Mouse (Mus musculus) kidney, postnatal 0 days (tissue): ENCODE data around the gene Klhdc8a. TPM values are rescaled to one million over a fixed set of nuclear protein-coding genes. Genes with fewer than 3 reads are reported as not detected.
"Not testable (repeated sequence)": the region's sequence is repeated elsewhere in the genome, so short reads cannot be mapped to it uniquely, and the experiment has no call there.

Experiments used
- ATAC-seq: fragments of 200-750 bp; cut with Nextera tagmentation; replicated peaks from 2 replicates; pipeline ENCODE4 v1.8.0; 2017; ENCODE audit warnings: low read depth, moderate number of reproducible peaks, moderate TSS enrichment, moderate library complexity; ENCODE audit not compliant: low FRiP score
- DNase-seq: peaks from one replicate; pipeline ENCODE4 v3.0.0-alpha.2; 2016; ENCODE audit warnings: low spot score
- H3K27ac ChIP-seq: fragments of 300-500 bp; sonication (generic); 2 replicates; pipeline ENCODE4 v1.5.1; 2014; ENCODE audit warnings: mild to moderate bottlenecking
- H3K27me3 ChIP-seq: fragments of 300-500 bp; sonication (generic); 2 replicates; pipeline ENCODE4 v1.6.1; 2014; ENCODE audit warnings: low read length, mixed read lengths; ENCODE audit not compliant: insufficient read depth
- H3K36me3 ChIP-seq: fragments of 300-500 bp; sonication (generic); 2 replicates; pipeline ENCODE4 v1.6.1; 2014; ENCODE audit warnings: low read length, mixed read lengths; ENCODE audit not compliant: insufficient read depth
- H3K4me1 ChIP-seq: fragments of 300-500 bp; sonication (generic); replicated peaks from 2 replicates; pipeline ENCODE4 v1.6.1; 2014; ENCODE audit warnings: antibody characterized with exemption, low read length, mixed read lengths; ENCODE audit not compliant: insufficient read depth
- H3K4me2 ChIP-seq: fragments of 300-500 bp; sonication (generic); 2 replicates; pipeline ENCODE4 v1.6.1; 2014; ENCODE audit warnings: mild to moderate bottlenecking, low read length, moderate library complexity, mixed read lengths
- H3K4me3 ChIP-seq: fragments of 300-500 bp; sonication (generic); replicated peaks from 2 replicates; pipeline ENCODE4 v1.5.1; 2014; ENCODE audit warnings: low read depth, low read length
- H3K9ac ChIP-seq: fragments of 300-500 bp; sonication (generic); 2 replicates; pipeline ENCODE4 v1.6.1; 2014; ENCODE audit warnings: low read depth, low read length
- H3K9me3 ChIP-seq: fragments of 300-500 bp; sonication (generic); replicated peaks from 2 replicates; pipeline ENCODE4 v1.6.1; 2016; ENCODE audit warnings: low read length, inconsistent platforms, mixed read lengths
- CTCF ChIP-seq: IDR thresholded peaks from 2 replicates; pipeline ENCODE4 v1.5.1; 2016; ENCODE audit warnings: antibody characterized with exemption, low read depth, mild to moderate bottlenecking, moderate library complexity
- WGBS: fragments of 180-500 bp; shearing (Covaris S2); extraction: QIAGEN DNeasy Blood & Tissue Kit; methylation state at CpG from one replicate; pipeline ENCODE4 v1.1.7; 2014; 5-methylcytosine and 5-hydroxymethylcytosine counted together
- polyA plus RNA-seq: library from polyadenylated mRNA; unstranded; fragments of >200 nt; fragmentation: Nextera tagmentation; extraction: Ambion mirVana; gene quantifications from 2 replicates; pipeline ENCODE4 v1.2.1, GENCODE M21; 2015

Gene Klhdc8a
- polyA plus RNA-seq, 1 experiment from 2014 or later = 5.0 TPM

DNA sequence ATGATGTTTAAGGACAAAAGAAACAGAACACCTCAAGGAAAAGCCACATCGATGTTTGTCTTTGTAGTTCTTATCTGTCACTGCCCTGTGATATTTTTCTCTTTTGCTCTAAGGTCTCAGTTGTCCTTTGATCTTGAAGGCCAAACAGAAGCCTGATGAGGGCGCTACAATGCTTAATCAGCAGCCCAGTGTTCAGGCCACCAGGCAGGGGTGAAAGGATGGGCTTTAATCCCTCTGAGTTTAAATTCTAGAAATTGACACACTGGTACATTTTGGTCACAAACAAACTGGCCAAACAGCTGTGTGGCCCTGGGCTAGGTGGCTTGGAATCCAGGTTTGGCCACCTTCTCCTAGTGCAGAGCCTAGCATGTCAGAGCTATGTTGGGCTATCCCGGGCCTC is 21.7 kb upstream of the Klhdc8a start:
- H3K27ac ChIP-seq = no peak overlapping the region
- H3K4me1 ChIP-seq = 0 out of 2 replicates have a peak, but pooled peaks cover 5% of the 10 kb centered on the region
- H3K9me3 ChIP-seq = no peaks in the 10 kb centered on the region
- no peaks in the 10 kb centered on the region for H3K36me3 ChIP-seq
- no peak overlapping the region for H3K9ac ChIP-seq
- no peak for ATAC-seq
- H3K27me3 ChIP-seq = no peaks in the 10 kb centered on the region
- TF ChIP-seq CTCF = no peak
- WGBS = 59% methylated on average over 3 of the region's 3 CpGs
- H3K4me3 ChIP-seq = no peak overlapping the region
- no peak for DNase-seq
- no peak overlapping the region for H3K4me2 ChIP-seq

GRCm38 (mm10) chr1:132277124-132277523 is 21.3 kb upstream of the Klhdc8a start:
- H3K4me1 ChIP-seq = 0 out of 2 replicates have a peak, but pooled peaks cover 5% of the 10 kb centered on the region
- no peak overlapping the region for H3K9ac ChIP-seq
- no peak overlapping the region for H3K27ac ChIP-seq
- WGBS = 58% methylated on average over 6 of the region's 6 CpGs
- H3K36me3 ChIP-seq = no peaks in the 10 kb centered on the region
- ATAC-seq = no peak
- no peak for DNase-seq
- H3K9me3 ChIP-seq = no peaks in the 10 kb centered on the region
- no peak overlapping the region for H3K4me2 ChIP-seq
- H3K27me3 ChIP-seq = no peaks in the 10 kb centered on the region
- TF ChIP-seq CTCF = no peak
- H3K4me3 ChIP-seq = no peak overlapping the region

DNA sequence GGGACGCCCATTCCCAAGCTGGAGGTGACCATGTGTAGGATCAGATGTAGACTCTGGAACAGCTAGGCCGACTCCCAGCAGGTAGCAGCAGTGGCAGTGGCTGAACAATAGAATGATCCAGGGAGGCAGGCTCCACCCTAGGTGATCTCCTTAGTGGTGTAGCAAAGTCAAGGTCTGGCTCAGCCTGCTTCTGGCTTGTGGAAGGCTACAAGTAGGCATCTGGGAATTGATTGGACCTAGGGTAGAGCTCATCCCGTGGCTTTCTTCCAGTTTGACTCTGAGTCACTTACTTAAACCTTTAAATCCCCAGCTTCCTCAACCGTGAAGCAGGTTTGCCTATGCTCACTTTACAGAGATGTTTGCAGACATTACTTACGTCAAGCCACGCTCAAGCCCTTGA is 17.8 kb upstream of the Klhdc8a start:
- not testable (repeated sequence) for H3K9me3 ChIP-seq, H3K4me3 ChIP-seq, H3K27ac ChIP-seq, H3K9ac ChIP-seq, H3K4me2 ChIP-seq, DNase-seq, ATAC-seq, H3K27me3 ChIP-seq, H3K36me3 ChIP-seq, H3K4me1 ChIP-seq
- 59% methylated on average over 6 of the region's 6 CpGs for WGBS

DNA sequence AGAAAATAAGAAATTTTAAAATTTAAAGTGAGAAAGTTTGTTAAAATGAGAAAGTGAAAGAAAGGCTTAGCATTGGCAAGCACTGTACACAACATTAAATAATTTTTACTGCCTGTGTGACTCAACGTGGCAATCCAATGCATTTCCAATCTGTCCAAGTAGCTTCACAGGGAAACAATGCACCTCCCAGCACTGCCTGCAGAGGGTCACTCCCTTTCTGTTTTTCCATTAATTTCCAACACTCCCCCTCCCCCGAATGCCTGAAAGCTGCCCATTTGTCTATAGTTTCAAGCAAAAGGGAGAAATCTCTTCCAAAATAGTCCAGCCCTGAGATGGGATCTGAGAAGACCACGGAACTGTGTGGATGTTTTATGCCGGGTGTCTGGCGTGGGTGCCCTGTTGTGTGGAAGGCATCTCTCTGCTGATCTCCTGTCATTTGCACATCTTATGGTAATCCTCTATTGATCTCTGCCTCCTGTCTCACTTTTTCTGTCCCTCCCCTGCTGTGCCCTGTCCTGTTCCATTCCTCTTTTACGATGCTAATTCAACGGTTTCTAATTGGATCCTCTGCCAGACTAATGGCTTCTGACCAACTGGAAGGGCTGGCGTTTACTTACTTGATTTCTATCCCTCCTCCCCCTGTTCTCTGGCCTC is 16.8 kb upstream of the Klhdc8a start:
- WGBS = 16% methylated on average over 8 of the region's 8 CpGs
- no peaks in the 10 kb centered on the region for H3K36me3 ChIP-seq
- no peaks in the 10 kb centered on the region for H3K27me3 ChIP-seq
- no peak overlapping the region for H3K4me3 ChIP-seq
- no peak for TF ChIP-seq CTCF
- no peak overlapping the region for H3K4me2 ChIP-seq
- ATAC-seq (no peak), DNase-seq (peak; percentile 42)
- H3K4me1 ChIP-seq = 0 out of 2 replicates have a peak, but pooled peaks cover 5% of the 10 kb centered on the region
- no peaks in the 10 kb centered on the region for H3K9me3 ChIP-seq
- no peak overlapping the region for H3K9ac ChIP-seq
- H3K27ac ChIP-seq = no peak overlapping the region

DNA sequence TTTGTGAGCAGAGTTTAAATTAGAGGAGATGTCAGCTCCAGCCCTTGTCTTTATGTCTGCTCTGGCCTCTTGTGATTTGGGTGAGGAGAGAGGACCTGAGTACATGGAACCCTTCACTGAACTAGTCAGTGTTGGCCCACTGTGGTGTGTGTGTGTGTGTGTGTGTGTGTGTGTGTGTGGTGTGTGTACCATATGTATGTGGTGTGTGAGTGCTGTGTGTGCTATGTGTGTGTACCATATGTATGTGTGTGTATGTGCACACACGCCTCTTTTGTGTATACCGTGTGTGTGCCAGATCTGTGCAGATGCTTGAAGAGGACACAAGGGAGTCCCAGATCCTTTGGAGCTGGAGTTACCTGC is 16.3 kb upstream of the Klhdc8a start:
- TF ChIP-seq CTCF = no peak
- H3K27me3 ChIP-seq = no peaks in the 10 kb centered on the region
- no peak for DNase-seq
- ATAC-seq = no peak
- no peak overlapping the region for H3K4me3 ChIP-seq
- no peak overlapping the region for H3K9ac ChIP-seq
- H3K4me2 ChIP-seq = no peak overlapping the region
- 0 out of 2 replicates have a peak, but pooled peaks cover 5% of the 10 kb centered on the region for H3K4me1 ChIP-seq
- no peaks in the 10 kb centered on the region for H3K36me3 ChIP-seq
- 86% methylated on average over 2 of the region's 2 CpGs for WGBS
- no peaks in the 10 kb centered on the region for H3K9me3 ChIP-seq
- H3K27ac ChIP-seq = no peak overlapping the region

GRCm38 (mm10) chr1:132283018-132283417 is 15.4 kb upstream of the Klhdc8a start:
- H3K9me3 ChIP-seq = no peaks in the 10 kb centered on the region
- DNase-seq (no peak), ATAC-seq (no peak)
- H3K27me3 ChIP-seq = no peaks in the 10 kb centered on the region
- H3K9ac ChIP-seq = no peak overlapping the region
- WGBS = 80% methylated on average over 13 of the region's 13 CpGs
- no peak overlapping the region for H3K27ac ChIP-seq
- no peak overlapping the region for H3K4me3 ChIP-seq
- H3K36me3 ChIP-seq = no peaks in the 10 kb centered on the region
- TF ChIP-seq CTCF = no peak
- no peak overlapping the region for H3K4me2 ChIP-seq
- 0 out of 2 replicates have a peak, but pooled peaks cover 8% of the 10 kb centered on the region for H3K4me1 ChIP-seq

- no peak overlapping the region for H3K4me3 ChIP-seq
- no peak overlapping the region for H3K4me2 ChIP-seq
- no peaks in the 10 kb centered on the region for H3K36me3 ChIP-seq
- WGBS = 69% methylated on average over 1 of the region's 1 CpGs
- no peak for ATAC-seq
- no peak overlapping the region for H3K27ac ChIP-seq
- no peak for TF ChIP-seq CTCF
- no peak for DNase-seq
- H3K27me3 ChIP-seq = no peaks in the 10 kb centered on the region
- peaks cover 10% of the 10 kb centered on the region for H3K4me1 ChIP-seq
- no peak overlapping the region for H3K9ac ChIP-seq
- no peaks in the 10 kb centered on the region for H3K9me3 ChIP-seq
Observed at GRCm38 (mm10) chr1:132286735-132287134, 11.7 kb upstream of the Klhdc8a start.
